Mouse (Mus musculus) embryonic fibroblast, embryonic 13.5 days (primary cell): Measurements from ENCODE around the gene Ppard.

Source experiments
- CTCF ChIP-seq: IDR thresholded peaks from 2 replicates; pipeline ENCODE4 v1.5.1; 2011; ENCODE audit warnings: mild to moderate bottlenecking, control low read depth, low read length, moderate library complexity, borderline replicate concordance; ENCODE audit not compliant: insufficient read depth
- POLR2A ChIP-seq: IDR thresholded peaks from 2 replicates; pipeline ENCODE4 v1.6.1; 2011; ENCODE audit warnings: low read depth, mild to moderate bottlenecking, control low read depth, low read length, moderate library complexity

DNA sequence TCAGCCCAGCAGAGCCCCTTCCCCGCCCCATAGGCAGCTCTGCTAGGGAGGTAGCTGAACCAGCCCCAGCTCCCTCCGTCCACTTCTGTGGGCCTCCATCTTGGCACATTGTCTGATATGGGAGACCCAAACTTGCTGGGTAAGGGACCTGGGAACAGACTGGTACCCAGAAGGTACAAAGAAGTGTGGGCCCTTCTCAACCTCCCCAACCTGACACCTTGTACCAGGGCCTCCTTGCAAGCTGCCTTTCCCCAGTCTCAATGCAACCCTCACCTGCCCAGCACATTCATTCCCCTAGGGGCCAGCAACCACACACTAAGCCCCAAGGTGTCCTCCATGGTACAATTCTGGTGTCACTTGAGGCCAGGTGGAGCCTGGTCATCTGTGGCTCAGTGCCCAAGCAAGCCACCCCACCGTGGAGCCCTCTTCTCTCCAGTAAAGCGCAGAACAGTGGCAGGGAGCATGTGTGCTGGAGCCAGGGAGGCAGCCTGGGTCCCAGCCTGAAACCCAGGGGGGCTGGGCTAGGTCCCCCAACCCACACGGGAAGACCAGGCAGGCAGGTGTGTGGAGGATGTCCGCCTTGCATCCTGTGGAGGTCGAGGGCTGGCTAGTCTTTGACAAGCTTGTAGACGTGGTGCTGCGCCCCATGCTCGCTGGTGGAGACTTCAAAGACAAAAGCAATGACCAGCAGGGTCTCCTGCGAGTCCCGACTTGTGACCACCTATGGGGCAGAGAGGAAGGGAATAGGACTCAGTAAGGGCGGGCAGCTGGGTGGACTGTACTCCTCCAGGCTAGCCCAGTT lies 99.8 kb downstream of the Ppard start:
- TF ChIP-seq CTCF (no peak), POLR2A (peak; percentile 41; the same call in 1 of the 2 replicates)
